Mouse (Mus musculus): ENCODE data around the gene Msantd2. TPM values are rescaled to one million over a fixed set of nuclear protein-coding genes. Genes with fewer than 3 reads are reported as not detected.
A peak's percentile ranks its signal among the peaks of the same experiment; 100 is the strongest.

The Msantd2 gene
- 10 to 100 TPM; 17.4 to 29.5 TPM for total RNA-seq (2021)
- long read RNA-seq, experiment 1, transcript Msantd2-208 (4 exons, 423 nt) = major isoform, 7 of 12 reads
- long read RNA-seq, experiment 1, partial matches to known transcripts = 2 of 12 reads
- long read RNA-seq, experiment 1, other reads (novel, unspliced or antisense) = 0 of 12 reads
- long read RNA-seq, experiment 2, partial matches to known transcripts = 0 of 3 reads
- long read RNA-seq, experiment 2, other reads (novel, unspliced or antisense) = 0 of 3 reads

DNA sequence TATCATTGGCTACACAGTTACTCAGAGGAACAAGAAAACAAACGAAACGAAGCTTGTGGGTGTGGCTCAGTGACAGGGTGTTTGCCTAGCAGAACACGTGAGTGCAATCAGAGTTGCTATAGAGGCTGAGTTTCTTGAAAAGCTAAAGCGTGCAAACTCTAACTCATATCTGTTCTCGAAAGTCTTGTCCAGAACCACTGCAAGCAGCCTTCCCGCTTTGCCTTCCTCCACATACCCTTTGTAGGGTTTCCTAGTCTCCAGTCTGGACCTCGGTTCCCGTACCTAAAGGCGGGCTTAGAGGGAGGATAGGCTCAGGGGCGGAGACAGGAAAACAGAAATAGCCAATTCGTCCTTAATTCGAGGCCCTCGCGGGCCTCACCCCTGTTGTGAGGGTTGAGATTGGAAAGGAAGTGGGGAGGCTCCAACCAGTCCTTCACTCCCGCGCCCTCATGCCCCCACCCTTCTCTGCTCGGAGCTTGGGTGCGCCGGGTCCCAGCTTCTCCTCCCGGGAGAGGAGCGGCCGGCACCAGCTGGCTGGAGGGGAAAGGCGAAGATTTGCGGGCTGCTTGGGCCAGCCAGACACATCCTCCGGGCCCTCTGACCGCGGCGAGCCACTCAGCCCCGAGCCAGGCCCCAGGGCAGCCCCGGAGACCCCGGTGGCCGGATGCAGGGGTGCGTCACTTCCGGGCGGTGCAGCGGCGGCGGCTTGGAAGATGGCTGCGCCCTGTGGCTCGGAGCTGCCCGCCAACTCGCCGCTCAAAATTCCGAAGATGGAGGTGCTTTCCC is at the start of gene Msantd2:
Msantd2 (plus strand) TSS at position 709 of the 786 bp plus-strand sequence.
- peak; percentile 96 to 98 for DNase-seq

DNA sequence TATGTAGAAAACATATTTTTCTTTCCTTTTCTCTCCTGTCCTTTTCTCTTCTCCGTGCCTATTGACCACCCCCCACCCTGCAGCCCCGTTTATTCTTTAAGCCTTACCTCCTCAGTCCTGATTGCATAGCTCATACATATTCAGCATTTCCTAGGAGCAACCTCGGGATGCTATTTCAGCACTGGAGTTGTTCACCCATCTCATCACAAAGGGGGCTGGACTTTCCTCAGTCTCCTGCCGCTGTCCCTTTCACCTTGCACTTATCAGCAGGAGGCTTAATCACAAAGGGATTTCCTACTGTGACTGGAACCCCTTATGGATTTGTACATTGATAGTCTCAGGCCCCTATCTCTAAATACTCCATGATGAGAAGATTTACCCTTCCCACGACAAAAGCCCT is 36.7 kb upstream of the Msantd2 start:
- no peak for DNase-seq

DNA sequence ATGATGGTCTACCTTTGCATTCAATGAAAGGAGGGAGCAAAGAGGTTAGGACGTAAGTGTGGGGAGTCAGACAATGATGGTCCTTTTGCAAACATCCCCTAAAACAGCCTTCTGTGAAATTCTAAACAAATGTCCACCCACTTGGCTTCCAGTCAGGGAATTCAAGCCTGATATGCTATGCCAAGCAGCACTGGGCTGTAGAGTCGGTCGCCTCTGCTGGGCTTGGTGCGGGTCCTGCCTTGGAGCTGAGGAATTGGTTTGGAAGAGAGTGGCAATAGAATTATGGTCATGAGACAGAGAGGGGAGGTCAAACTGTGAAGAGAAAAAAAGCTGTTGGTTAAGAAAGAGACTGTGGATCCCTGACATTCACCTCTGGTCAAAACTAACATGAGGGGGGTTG is 35.8 kb upstream of the Msantd2 start:
- no peak for DNase-seq

DNA sequence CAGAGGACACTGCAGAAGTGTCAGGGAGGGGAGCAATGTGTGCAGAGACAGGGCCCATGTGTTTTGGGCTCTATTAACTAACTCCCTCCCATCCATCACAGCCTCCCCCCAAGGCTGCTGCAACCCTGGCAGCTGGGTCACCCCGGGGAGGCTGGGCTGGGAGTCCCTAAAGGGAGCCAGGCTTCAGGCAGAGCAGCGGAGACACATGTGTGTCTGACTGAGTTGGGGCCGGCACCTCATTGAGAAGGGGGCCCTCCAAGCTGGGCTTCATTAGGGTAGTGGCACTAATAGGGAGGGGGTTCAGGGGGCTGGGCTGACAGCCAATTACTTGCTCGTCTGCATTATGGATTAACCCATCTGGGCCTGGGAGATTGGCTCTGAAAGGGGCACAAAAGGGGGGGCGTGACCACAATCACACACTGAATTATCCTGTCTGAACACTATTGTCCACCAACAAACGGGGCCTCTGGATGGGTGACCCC is 35.1 kb upstream of the Msantd2 start:
- no peak for DNase-seq

DNA sequence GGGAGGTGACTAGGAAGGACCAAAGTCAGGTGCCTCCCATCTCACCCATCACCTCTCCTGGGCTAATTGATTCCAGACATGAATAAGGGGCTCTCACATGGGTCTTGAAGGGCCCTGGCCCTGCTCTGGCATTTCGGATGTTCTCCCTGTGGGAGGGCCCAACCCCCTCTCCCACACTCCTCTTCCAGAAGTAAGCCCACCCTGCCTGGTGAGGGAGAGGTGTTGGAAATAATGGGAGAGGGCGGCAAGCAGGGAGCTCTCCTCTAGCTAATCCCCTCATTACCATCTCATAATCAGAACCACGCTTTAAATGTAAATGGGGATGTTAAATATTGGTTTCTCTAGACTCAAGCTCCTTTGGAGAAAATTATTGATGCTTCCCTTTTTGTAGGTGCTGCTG is 34.1 kb upstream of the Msantd2 start:
- DNase-seq = no peak

DNA sequence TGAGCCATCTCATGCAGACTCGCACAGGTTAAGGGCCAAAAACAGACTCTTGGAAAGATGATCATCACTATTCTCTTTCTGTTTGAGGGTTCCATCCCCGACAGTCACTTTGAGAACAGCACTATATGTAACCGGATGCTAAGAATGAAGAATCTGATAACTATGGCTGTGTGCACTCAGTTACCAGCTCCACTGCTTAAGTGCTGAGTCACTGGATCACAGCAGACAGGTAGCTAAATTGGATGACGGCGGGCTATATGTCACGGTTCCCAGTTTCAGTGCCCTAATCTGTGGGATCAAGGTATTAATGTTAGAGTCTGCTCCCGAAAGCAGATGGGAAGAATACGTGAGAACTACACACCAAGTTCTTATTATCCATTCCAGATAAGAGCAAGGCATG is 33.3 kb upstream of the Msantd2 start:
- DNase-seq = no peak

DNA sequence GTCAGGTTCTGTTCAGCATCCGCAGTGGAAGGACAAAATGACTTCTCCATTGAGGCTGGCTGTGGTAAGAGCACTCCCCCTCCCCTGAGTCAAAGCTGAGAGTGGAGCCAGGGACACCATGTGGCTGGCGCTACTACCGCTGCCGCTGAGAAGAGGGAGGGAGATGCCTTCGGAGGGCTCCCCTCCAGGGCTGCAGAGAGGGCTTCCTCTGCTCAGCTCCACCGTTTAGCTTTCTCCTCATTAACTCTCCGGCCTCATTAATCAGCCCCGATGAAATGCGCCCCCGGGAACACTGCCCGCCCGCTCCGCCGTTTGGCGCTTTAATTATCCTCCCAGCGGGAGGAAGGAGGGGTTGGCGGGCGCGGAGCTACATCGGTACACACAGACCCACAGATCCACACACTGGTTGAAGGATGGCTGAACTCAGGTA is 32.6 kb upstream of the Msantd2 start:
- peak in 1 of 2 experiments; percentile 10 for DNase-seq

DNA sequence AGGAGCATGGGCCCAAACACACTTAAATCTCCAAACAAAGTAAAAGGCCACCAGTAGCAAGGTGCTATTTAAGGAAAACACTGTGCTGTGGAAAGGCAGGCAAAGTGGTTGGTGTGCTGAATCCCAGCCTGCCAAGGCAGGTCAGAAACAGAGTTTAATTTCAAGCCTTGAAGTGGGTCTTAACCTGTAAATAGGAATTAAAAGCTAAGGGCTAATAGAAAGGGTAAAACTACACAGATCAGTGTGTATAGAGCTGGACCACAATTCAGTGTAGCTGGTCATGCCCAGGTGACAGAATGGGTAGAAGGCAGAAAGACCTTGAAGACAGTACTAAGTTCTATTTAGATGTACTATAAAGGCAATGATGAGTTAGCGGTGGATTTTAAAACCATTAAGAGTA is 32.0 kb upstream of the Msantd2 start:
- no peak for DNase-seq

DNA sequence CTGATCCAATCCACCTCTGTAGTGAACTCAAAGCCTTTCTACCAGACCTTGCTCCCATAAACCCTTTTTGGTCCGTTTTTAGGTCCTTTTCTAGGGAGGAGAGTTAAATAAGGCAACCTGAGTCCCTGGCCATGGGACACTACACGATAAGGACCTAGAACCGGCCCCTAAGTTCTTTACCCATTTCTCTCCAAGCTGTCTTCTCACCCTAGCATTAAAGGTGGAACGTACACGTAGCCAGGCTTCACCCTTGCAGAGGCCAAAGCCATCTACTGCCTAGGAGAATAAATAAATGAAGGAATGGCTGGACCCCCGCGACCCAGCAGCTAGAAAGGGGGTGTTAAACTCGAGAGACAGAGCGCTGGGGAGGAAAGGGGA is 29.5 kb upstream of the Msantd2 start:
- DNase-seq = no peak

DNA sequence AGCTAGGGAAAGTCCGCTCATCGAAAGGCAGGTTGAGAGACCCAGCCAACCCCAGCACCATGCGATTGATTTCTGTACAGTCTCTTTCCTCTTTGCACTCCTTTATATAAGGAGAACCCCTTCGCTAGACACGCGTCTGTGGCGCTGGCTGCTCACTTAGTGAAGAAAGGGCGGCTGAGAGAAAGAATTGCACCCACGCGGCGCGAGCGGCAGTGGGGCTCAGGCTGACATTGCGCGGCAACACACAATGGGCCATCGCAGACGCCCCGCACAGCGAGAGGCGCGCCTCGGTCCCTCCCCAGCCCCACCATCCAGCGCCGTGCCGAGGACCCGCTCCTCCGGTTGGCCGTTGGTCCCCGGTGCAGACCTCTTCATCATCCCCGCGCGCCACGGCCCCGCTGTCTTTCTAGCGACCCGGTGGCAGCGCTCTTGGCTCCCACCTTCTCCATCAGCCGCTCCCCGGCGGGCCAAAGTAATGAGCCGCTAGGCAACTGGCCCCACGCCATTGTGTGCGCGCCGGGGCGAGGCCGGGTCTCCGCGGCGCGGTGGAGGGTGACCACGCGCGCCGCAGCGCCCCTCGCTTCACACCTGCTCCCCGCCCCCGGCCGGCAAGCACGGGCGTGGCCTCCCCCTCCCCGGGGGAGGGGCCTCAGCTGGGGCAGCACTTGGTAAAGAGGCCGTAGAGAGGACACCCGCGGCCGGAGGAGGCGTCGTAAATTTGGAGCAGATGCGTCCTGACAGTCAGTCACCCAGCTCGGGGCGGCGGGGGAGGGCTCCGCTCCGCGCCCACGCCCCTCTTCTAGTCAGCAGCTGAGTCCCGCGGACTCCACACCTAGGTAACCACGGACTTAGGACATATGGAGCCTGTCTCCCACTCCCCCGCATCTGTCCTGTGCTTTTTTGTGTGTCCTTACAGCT is 28.8 kb upstream of the Msantd2 start:
- DNase-seq = peak; percentile 38 to 48

DNA sequence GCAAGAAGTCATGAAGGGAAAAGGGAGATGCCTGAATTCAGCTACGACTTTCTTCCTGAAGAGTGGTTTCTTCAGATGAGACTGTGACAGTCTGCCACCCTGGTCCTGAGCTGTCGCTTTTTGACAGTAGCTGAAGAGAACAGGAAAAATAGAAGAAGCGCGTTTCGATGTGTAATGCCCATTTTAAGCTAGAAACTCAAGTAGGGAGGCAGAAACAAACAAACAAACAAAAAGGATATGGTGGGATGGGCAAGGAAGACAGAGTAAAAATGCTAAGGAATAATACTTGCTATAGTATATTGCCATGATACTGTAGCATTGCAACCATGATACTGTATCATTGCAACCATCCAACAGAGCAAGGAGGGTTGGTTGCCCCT is 28.2 kb upstream of the Msantd2 start:
- DNase-seq = no peak

DNA sequence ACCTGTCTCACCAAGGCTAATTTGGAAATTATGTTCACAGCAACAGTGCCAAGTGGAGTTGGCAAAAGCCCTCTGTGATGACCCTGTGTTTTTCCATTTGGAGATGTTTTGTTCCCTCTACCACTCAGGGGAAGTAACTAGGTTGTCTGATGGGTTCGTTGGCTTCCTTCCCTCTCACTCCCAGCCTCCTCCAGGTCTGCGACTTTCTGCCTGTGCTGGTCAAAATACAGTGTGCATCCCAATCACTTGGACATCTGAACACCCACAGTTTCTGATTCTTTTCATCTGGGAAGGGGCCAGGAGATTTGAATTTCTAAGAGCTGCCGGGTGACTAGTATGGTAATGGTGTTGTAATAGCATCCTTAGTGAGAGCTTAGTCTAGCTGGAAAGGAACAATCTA is 27.5 kb upstream of the Msantd2 start:
- DNase-seq = no peak

DNA sequence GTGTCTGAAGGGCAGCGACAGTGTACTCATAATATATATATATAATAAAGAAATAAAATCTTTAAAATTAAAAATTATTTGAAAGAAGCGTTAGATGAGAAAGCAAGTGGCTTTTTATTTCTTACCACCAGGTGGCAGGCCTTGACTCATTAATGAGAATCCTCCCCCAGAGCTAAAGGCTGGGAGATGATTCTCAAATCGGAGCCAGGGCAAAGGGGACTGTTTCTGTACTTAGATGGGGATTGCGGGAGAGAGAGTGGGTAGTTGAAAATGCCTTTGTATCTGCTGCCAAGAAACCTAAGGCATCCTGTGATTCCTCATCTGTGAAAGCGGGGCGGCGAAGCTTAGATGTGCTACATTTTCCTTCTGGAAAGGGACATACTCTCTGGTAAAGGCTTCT is 26.4 kb upstream of the Msantd2 start:
- peak; percentile 38 to 66 for DNase-seq

DNA sequence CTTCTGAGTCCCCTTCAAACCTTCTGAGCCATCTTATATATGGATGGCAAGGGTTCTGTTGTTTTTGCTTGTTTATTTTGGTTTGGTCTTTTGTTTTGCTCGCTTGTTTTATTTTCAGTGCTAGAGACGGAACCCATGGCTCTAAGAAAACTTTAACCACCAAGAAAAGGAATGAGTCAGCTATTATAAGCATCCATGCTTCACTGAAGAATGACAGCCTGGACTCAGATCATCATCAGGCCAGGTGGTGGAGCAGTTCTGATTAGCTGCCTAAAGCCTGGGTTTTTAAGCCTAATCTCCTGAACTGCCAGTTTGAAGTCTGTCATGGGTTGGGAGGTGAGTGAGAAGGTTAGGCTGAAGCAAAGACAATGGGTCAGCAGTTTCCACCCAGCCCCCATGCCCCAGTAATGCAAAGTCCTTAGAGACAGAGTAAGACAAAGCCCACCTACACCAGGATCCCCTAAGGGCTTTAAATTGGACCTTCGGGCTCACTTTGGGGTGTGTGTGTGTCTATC is 15.5 kb upstream of the Msantd2 start:
- DNase-seq = no peak

DNA sequence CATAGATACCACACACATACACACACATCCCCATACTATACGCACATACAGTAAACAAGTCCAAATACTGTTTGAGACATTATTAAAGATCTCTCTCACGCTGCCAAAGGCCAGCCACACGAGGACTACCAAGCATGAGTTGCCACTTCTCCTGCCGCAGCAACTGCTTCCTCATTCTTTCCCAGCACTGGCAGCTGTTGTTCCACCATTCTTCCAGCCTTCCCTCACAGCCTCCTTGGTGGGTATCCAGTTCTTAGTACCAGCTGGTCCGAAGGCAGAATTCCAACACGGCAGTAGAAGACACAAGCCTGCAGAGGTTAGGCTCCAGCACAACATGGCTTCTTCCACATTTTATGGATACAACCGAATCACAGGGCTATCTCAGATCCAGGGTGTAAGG is 14.2 kb upstream of the Msantd2 start:
- no peak for DNase-seq

DNA sequence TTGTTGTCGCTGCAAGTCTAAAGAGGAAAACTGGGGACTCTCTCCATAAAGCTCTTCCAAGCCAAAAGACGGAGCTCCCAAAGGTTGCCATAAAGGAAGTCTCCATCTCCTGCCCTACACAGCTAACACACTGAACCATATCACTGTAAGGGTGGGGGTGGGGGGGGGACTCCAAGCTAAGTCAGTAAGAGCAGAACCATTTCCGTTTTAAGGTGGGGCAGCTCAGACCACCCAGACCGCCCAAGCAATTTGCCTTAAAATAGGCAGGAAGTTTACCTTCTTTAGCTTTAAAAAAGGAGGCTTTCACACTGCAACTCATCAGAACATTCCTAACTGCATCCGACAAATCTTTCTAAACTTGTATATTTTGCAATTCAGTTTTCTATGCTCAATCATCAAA is 4.0 kb upstream of the Msantd2 start:
- DNase-seq = no peak

DNA sequence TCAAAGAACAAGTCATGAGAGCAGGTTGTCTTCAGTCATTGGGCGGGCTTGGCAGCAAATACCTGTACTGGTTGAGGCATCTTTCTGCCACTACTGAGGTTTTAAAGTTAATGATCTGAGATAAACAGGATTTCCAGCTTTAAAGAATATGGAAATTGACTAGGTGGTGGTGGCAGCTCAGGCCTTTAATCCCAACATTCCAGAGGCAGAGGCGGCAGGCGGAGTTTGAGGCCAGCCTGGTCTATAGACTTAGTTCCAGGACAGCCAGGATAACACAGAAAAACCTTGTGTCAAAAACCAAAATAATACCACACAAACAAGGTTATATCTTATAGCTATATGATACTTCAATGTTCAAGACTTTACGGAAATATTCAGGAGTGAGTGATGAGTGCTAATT is 1.1 kb upstream of the Msantd2 start:
- no peak for DNase-seq

DNA sequence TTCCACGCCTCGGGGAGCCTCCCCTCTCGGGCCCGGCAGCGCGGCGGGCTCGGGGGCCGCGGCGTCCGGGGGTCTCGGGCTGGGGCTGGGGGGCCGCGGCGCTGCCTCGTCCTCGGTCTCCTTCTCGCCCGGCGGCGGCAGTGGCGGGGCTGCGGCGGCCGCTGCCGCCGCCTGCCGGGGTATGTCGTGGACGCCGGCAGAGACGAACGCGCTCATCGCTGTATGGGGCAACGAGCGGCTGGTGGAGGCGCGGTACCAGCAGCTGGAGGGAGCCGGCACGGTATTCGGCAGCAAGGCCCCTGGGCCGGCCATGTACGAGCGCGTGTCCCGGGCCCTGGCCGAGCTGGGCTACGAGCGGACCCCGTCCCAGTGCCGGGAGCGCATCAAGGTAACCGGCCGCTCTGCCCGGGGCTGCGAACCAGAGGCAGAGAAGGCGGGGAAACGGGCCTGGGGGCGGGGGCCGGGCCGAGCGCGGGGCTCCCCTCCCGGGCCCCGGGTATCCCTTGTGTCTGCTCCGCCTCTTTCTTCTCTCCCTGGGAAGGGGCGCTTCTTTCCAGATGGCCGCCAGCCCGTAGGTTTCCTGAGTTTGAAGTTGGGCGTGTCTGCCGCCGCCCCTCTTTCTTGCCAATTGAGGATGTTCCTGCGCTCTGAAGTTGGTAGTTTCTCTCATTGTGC is 464 bp downstream of the Msantd2 start:
- DNase-seq = peak; percentile 58 to 64

DNA sequence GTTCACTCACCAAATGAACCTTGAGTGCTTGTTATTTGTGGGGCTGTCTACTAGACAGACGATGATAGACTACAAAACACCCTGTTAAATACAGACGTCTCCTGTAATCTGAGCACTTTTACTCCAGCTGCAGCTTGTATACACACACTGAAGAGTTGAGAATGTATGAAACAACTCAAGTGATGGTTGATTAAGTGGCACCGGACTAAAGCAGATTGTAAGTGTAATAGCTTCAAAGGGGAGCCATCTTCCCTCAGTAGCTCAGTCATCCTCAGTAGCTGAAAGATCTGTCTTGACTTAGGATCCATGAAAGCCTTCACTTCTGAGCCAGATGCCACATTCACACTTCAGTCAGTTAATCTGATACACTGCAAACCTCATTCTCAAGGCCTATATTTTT is 6.6 kb downstream of the Msantd2 start:
- no peak for DNase-seq

DNA sequence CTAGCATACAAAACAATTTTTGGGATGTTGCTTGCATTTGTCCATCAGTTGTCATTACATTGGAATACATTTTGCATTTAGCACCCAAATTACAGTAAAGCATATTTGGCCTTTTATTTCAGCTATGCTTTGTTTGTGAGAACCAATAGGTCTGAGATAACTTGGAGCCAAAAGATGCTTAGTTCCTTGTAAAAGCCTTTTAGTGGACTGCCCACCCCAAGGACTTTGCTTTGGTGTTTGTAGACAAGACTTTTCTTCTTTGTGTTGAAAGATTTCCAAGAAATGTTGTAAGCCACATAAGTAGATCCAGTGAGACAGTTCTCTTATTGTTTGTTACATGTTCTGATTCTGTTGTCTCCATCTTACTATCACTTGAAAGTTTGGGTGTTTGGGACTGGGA is 7.2 kb downstream of the Msantd2 start:
- no peak for DNase-seq

DNA sequence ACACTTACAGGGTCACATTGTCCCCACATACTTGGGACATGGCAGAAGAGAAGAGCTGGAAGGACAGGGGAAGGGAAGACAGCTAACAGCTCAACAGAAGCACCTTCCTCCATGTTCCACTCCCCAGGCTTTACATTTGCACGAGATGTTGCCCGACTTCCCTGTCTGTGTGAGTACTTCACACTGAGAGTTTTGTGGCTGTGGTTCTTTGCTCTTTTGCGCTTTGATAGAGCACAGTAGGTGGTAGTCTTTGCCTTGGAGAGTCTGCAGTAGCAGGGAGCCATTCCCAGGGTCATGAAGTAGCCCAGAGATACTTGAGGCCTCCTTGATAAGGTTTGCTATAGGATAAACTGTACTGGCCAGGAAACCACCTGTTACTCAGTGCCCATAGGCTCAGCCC is 11.1 kb downstream of the Msantd2 start:
- no peak for DNase-seq

DNA sequence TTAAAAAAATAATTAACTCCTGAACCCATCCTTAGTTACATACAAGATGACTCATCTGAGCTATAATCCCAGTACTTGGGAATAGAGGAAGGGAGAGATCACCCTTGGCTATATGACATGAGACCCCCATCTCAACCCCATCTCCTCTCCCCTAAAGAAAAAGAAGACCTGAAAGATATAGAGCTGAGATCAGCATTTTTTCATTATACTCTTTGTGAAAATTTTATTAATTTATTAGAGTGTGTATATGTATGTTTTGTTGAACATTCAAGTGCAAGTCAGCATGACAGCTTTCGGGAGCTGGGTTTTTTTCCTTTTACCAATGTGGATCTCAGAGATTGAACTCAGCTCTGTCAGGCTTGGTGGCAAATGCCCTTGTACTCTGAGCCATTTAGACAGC is 12.1 kb downstream of the Msantd2 start:
- no peak for DNase-seq

Measured in adrenal gland, postnatal 36 days (tissue).